Mouse (Mus musculus): ENCODE data around the gene Rhebl1. TPM values are rescaled to one million over a fixed set of nuclear protein-coding genes. Genes with fewer than 3 reads are reported as not detected.

The Rhebl1 gene
- polyA plus RNA-seq, 1 experiment from 2014 or later: 19.4 TPM

GRCm38 (mm10) chr15:98917538-98918498, 23.5 kb upstream of the Rhebl1 start, which contains the start of gene Lmbr1l:
Gene Lmbr1l (minus strand): TSS chr15:98918231.
- peak within 1 kb of the TSS; percentile 97 for H3K27ac ChIP-seq
- peak; percentile 99 for DNase-seq (ENCODE audit: low spot score)
- H3K4me1 ChIP-seq (replicated peaks; ENCODE audit: control insufficient read depth, insufficient read depth, low read length): peaks cover 27% of the 10 kb centered on the region
- H3K9me3 ChIP-seq (ENCODE audit: control insufficient read depth, low read length): no peaks in the 10 kb centered on the region
- peak within 1 kb of the TSS; percentile 90 for H3K9ac ChIP-seq
- H3K4me3 ChIP-seq (replicated peaks; ENCODE audit: low read length): peak within 1 kb of the TSS; percentile 92
- H3K36me3 ChIP-seq (replicated peaks; ENCODE audit: control insufficient read depth, insufficient read depth): peaks cover 19% of the 10 kb centered on the region
- peak within 1 kb of the TSS; percentile 76 for H3K4me2 ChIP-seq (replicated peaks)
- peak; percentile 99 for ATAC-seq (ENCODE audit: low FRiP score)
- WGBS: under 1% methylated on average over 82 of the region's 82 CpGs
- H3K27me3 ChIP-seq (ENCODE audit: control insufficient read depth, insufficient read depth, low read length): no peaks in the 10 kb centered on the region

- H3K4me3 ChIP-seq (replicated peaks; ENCODE audit: low read length): peak overlapping the region; percentile 92
- DNase-seq (ENCODE audit: low spot score) (no peak), ATAC-seq (ENCODE audit: low FRiP score) (no peak)
- H3K27me3 ChIP-seq (ENCODE audit: control insufficient read depth, insufficient read depth, low read length): no peaks in the 10 kb centered on the region
- peak overlapping the region; percentile 90 for H3K9ac ChIP-seq
- WGBS: 1% methylated on average over 14 of the region's 14 CpGs
- H3K4me2 ChIP-seq (replicated peaks): peak overlapping the region; percentile 76
- no peaks in the 10 kb centered on the region for H3K9me3 ChIP-seq (ENCODE audit: control insufficient read depth, low read length)
- peaks cover 27% of the 10 kb centered on the region for H3K4me1 ChIP-seq (replicated peaks; ENCODE audit: control insufficient read depth, insufficient read depth, low read length)
- H3K27ac ChIP-seq: peak overlapping the region; percentile 97
- peaks cover 26% of the 10 kb centered on the region for H3K36me3 ChIP-seq (replicated peaks; ENCODE audit: control insufficient read depth, insufficient read depth)
Observed at GRCm38 (mm10) chr15:98917091-98917490, 22.8 kb upstream of the Rhebl1 start.

DNA sequence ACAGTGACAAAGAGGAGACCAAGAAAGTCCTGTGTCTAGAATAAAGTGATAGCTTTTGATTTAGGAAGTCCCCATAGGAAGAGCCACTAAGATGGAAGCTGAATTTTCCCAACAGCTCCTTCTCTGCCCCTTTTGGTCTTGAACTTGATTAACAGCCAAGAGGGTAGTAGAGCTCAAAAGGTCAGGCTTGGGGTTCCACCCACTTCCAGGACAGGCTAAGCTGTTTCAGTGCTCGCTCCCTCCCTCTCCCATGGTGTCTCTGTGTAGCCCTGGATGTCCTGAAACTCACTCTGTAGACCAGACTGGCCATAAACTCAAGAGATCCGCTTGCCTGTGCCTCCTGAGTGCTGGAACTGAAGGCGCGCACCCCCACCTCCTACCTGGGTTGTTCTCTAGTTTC, 21.7 kb upstream of the Rhebl1 start:
- Histone ChIP-seq H3K4me3 (replicated peaks; ENCODE audit: low read length) (peak overlapping the region; percentile 92), H3K27ac (no peak overlapping the region), H3K9ac (peak overlapping the region; percentile 90), H3K4me2 (replicated peaks) (peak overlapping the region; percentile 76), H3K4me1 (replicated peaks; ENCODE audit: control insufficient read depth, insufficient read depth, low read length) (peaks cover 27% of the 10 kb centered on the region), H3K27me3 (ENCODE audit: control insufficient read depth, insufficient read depth, low read length) (no peaks in the 10 kb centered on the region), H3K9me3 (ENCODE audit: control insufficient read depth, low read length) (no peaks in the 10 kb centered on the region), H3K36me3 (replicated peaks; ENCODE audit: control insufficient read depth, insufficient read depth) (peaks cover 37% of the 10 kb centered on the region)
- ATAC-seq (ENCODE audit: low FRiP score) (no peak), DNase-seq (ENCODE audit: low spot score) (no peak)
- 93% methylated on average over 4 of the region's 4 CpGs for WGBS

- H3K4me3 ChIP-seq (replicated peaks; ENCODE audit: low read length): no peak overlapping the region
- no peak overlapping the region for H3K27ac ChIP-seq
- WGBS: 94% methylated on average over 6 of the region's 6 CpGs
- ATAC-seq (ENCODE audit: low FRiP score): no peak
- no peak for DNase-seq (ENCODE audit: low spot score)
- H3K4me2 ChIP-seq (replicated peaks): no peak overlapping the region
- H3K9me3 ChIP-seq (ENCODE audit: control insufficient read depth, low read length): no peaks in the 10 kb centered on the region
- H3K27me3 ChIP-seq (ENCODE audit: control insufficient read depth, insufficient read depth, low read length): no peaks in the 10 kb centered on the region
- H3K4me1 ChIP-seq (replicated peaks; ENCODE audit: control insufficient read depth, insufficient read depth, low read length): peaks cover 27% of the 10 kb centered on the region
- H3K36me3 ChIP-seq (replicated peaks; ENCODE audit: control insufficient read depth, insufficient read depth): peaks cover 48% of the 10 kb centered on the region
- H3K9ac ChIP-seq: no peak overlapping the region
Observed at GRCm38 (mm10) chr15:98914903-98915302, 20.6 kb upstream of the Rhebl1 start.

DNA sequence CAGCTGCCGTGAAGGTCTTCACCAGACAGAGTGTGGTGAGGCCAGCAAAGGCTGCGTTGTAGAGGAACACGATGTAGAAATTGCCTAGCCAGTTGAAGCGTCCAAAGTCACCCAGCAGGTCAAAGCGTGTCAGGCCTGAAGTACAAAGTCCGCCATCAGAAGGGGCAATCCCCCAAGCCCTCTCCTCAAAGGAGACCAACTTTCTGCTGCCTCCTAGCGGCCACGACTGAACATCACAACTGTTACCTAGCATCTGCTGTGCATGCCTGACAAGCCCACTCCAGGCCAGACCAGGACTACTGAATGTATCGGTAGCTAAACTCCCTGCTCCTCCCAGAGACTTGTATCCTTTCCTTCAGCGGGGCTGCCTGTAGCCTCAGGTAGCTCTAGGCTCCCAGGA, 10.4 kb upstream of the Rhebl1 start:
- H3K9ac ChIP-seq: no peak overlapping the region
- peak; percentile 73 for DNase-seq (ENCODE audit: low spot score)
- H3K27me3 ChIP-seq (ENCODE audit: control insufficient read depth, insufficient read depth, low read length): peaks cover 9% of the 10 kb centered on the region
- no peak overlapping the region for H3K4me2 ChIP-seq (replicated peaks)
- H3K4me1 ChIP-seq (replicated peaks; ENCODE audit: control insufficient read depth, insufficient read depth, low read length): no peaks in the 10 kb centered on the region
- no peak overlapping the region for H3K27ac ChIP-seq
- no peak overlapping the region for H3K4me3 ChIP-seq (replicated peaks; ENCODE audit: low read length)
- whole genome bisulfite sequencing: 28% methylated on average over 10 of the region's 10 CpGs
- no peaks in the 10 kb centered on the region for H3K9me3 ChIP-seq (ENCODE audit: control insufficient read depth, low read length)
- peaks cover 65% of the 10 kb centered on the region for H3K36me3 ChIP-seq (replicated peaks; ENCODE audit: control insufficient read depth, insufficient read depth)
- no peak for ATAC-seq (ENCODE audit: low FRiP score)

GRCm38 (mm10) chr15:98902600-98902999, 8.3 kb upstream of the Rhebl1 start:
- Histone ChIP-seq H3K4me2 (replicated peaks) (no peak overlapping the region), H3K4me3 (replicated peaks; ENCODE audit: low read length) (no peak overlapping the region), H3K36me3 (replicated peaks; ENCODE audit: control insufficient read depth, insufficient read depth) (peaks cover 44% of the 10 kb centered on the region), H3K9me3 (ENCODE audit: control insufficient read depth, low read length) (no peaks in the 10 kb centered on the region), H3K27ac (no peak overlapping the region), H3K9ac (no peak overlapping the region), H3K4me1 (replicated peaks; ENCODE audit: control insufficient read depth, insufficient read depth, low read length) (peaks cover 5% of the 10 kb centered on the region; the same call in 1 of the 2 replicates), H3K27me3 (ENCODE audit: control insufficient read depth, insufficient read depth, low read length) (peaks cover 30% of the 10 kb centered on the region)
- no peak for ATAC-seq (ENCODE audit: low FRiP score)
- 90% methylated on average over 2 of the region's 2 CpGs for WGBS
- no peak for DNase-seq (ENCODE audit: low spot score)

- Histone ChIP-seq H3K36me3 (replicated peaks; ENCODE audit: control insufficient read depth, insufficient read depth) (peaks cover 34% of the 10 kb centered on the region), H3K4me2 (replicated peaks) (no peak overlapping the region), H3K27me3 (ENCODE audit: control insufficient read depth, insufficient read depth, low read length) (peaks cover 40% of the 10 kb centered on the region), H3K9ac (no peak overlapping the region), H3K9me3 (ENCODE audit: control insufficient read depth, low read length) (no peaks in the 10 kb centered on the region), H3K4me3 (replicated peaks; ENCODE audit: low read length) (no peak overlapping the region), H3K4me1 (replicated peaks; ENCODE audit: control insufficient read depth, insufficient read depth, low read length) (peaks cover 5% of the 10 kb centered on the region; the same call in 1 of the 2 replicates), H3K27ac (no peak overlapping the region)
- DNase-seq (ENCODE audit: low spot score): no peak
- 65% methylated on average over 1 of the region's 1 CpGs for WGBS
- ATAC-seq (ENCODE audit: low FRiP score): no peak
Observed at GRCm38 (mm10) chr15:98901530-98901929, 7.2 kb upstream of the Rhebl1 start.

DNA sequence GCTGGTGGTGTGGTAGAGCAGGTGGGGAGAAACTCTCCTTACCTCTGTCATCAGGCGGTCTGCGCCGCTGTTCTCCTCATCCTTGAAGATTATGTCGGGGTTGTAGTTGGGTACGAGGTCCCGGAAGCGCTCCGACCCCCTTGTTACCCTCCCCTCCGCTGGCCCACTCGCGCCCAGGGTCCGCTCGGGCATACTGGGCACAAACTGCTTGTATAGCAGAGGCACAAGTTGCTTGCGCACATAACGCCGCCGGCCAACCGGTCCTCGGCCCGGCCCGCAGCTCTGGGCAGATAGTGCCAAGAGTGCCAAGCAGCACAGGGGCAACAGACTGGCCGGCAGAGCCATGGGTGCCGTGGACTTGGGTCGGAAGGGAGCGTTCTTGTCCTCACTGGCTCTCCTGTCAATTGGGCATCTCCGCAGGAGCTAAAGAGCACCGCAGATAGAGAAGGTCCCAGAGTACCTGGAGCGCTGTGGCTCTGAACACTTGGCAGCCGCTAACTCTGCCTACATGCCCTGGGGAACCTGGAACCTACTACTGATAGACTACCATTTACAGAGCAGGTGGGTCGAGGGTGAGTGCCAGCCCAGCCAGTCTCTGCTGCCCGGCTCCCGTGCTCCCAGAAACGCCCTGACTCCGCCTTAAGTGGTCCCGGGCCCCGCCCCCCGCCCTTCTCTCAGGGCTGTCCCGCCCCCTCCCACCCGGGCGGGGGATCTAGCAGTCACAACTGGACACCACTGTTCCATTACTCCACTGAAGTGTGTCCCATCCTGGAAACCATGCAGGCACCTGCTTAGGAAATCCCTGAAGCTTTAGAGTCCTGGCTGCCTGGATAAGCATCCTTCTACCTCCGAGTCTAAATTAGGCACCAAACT, 3.8 kb upstream of the Rhebl1 start, which contains the start of gene Dhh:
Dhh (minus strand) TSS at position 613 of the 873 bp plus-strand sequence.
- 1% methylated on average over 41 of the region's 41 CpGs for WGBS

More for the DNA sequence above, 3.8 kb upstream of the Rhebl1 start, which contains the start of gene Dhh:
- H3K4me3 ChIP-seq (replicated peaks; ENCODE audit: low read length): peak within 1 kb of the TSS; percentile 12; the same call in 1 of the 2 replicates
- H3K4me1 ChIP-seq (replicated peaks; ENCODE audit: control insufficient read depth, insufficient read depth, low read length): peaks cover 30% of the 10 kb centered on the region
- H3K27me3 ChIP-seq (ENCODE audit: control insufficient read depth, insufficient read depth, low read length): peaks cover 74% of the 10 kb centered on the region
- H3K4me2 ChIP-seq (replicated peaks): peak within 1 kb of the TSS; percentile 36
- H3K9me3 ChIP-seq (ENCODE audit: control insufficient read depth, low read length): no peaks in the 10 kb centered on the region
- H3K36me3 ChIP-seq (replicated peaks; ENCODE audit: control insufficient read depth, insufficient read depth): peaks cover 3% of the 10 kb centered on the region; the same call in 1 of the 2 replicates
- peak within 1 kb of the TSS; percentile 25; the same call in 1 of the 2 replicates for H3K9ac ChIP-seq
- DNase-seq (ENCODE audit: low spot score) (no peak), ATAC-seq (ENCODE audit: low FRiP score) (no peak)
- no peak within 1 kb of the TSS for H3K27ac ChIP-seq
